Mouse (Mus musculus): ENCODE data around the gene Cobll1. TPM values are rescaled to one million over a fixed set of nuclear protein-coding genes. Genes with fewer than 3 reads are reported as not detected.

The Cobll1 gene
- total RNA-seq, 1 experiment, result 2.2 TPM

DNA sequence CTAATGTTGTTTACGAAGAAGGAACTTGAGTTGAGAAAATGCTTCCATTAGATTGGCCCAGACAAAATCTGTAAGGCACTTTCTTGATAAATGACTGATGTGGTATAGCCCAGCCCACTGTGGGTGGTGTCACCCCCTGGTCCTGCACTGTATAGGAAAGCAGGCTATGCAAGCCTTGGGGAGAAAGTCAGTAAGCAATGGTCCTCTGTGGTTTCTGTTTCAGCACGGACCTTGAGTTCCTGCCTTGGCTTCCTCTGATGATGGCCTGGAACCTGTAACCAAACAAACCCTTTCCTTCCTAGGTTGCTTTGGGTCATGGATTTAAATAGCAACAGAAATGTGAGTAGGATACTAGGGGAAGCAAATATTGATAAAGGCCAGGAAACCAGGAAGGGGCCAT, 148.2 kb downstream of the Cobll1 start:
- Histone ChIP-seq H3K27ac (ENCODE audit: insufficient read depth, low read depth, low read length, poor library complexity, severe bottlenecking) (no peak overlapping the region), H3K36me3 (ENCODE audit: control insufficient read depth, insufficient read depth, low read length, poor library complexity, severe bottlenecking) (no peaks in the 10 kb centered on the region), H3K4me1 (ENCODE audit: control insufficient read depth in 2 of 2, insufficient read depth in 2 of 2, low read length in 2 of 2, poor library complexity in 1 of 2) (no peaks in the 10 kb centered on the region), H3K4me3 (ENCODE audit: insufficient read depth in 1 of 2, low read depth in 1 of 2, low read length in 2 of 2, poor library complexity in 1 of 2, severe bottlenecking in 1 of 2) (no peak overlapping the region), H3K9ac (ENCODE audit: insufficient read depth, low read depth, low read length, poor library complexity, severe bottlenecking) (no peak overlapping the region), H3K9me3 (ENCODE audit: control insufficient read depth, insufficient read depth, low read depth, low read length) (no peaks in the 10 kb centered on the region)
- no peak for TF ChIP-seq CHD2 (IDR thresholded peaks at IDR 0.05; ENCODE audit: low read depth, low read length)
- no peak for TF ChIP-seq MAFK (IDR thresholded peaks at IDR 0.05; ENCODE audit: insufficient read depth, low read depth, low read length)
- no peak for TF ChIP-seq ZNF384 (IDR thresholded peaks at IDR 0.05; ENCODE audit: low read depth, low read length)
- no peak for TF ChIP-seq HCFC1 (IDR thresholded peaks at IDR 0.05; ENCODE audit: borderline replicate concordance, insufficient read depth, low read length)
- no peak for TF ChIP-seq ZC3H11A (IDR thresholded peaks at IDR 0.05; ENCODE audit: borderline replicate concordance, low read depth, low read length)
- in situ Hi-C loops (cut with MboI; ENCODE audit: low sequenced_read_pairs in 2 of 2, unreplicated experiment in 2 of 2), result no loop called here
- DNase-seq (ENCODE audit: low read depth, low spot score), result no peak

DNA sequence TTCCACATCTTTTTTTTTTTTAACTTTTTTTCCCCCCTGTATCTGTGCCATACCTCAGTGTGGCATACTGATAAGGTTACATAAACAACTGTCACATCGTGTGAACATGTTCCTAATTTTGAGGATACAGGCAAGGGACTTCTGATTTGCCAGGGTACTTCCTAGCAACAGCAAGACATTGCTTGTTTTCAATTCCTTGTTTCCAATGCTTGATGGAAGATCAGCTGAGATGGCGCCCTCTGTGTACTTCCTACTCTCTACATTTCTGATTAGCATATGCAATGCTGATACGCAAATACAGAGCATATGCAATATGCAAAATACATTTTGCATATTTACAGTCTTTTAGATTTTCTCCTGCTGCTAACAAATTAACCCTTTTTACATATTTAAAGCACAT, 152.0 kb downstream of the Cobll1 start:
- H3K9ac ChIP-seq (ENCODE audit: insufficient read depth, low read depth, low read length, poor library complexity, severe bottlenecking), result no peak overlapping the region
- no peak overlapping the region for H3K4me3 ChIP-seq (ENCODE audit: insufficient read depth in 1 of 2, low read depth in 1 of 2, low read length in 2 of 2, poor library complexity in 1 of 2, severe bottlenecking in 1 of 2)
- no peak for DNase-seq (ENCODE audit: low read depth, low spot score)
- TF ChIP-seq CHD2 (IDR thresholded peaks at IDR 0.05; ENCODE audit: low read depth, low read length) (no peak), ZNF384 (IDR thresholded peaks at IDR 0.05; ENCODE audit: low read depth, low read length) (no peak), MAFK (IDR thresholded peaks at IDR 0.05; ENCODE audit: insufficient read depth, low read depth, low read length) (no peak), ZC3H11A (IDR thresholded peaks at IDR 0.05; ENCODE audit: borderline replicate concordance, low read depth, low read length) (no peak), HCFC1 (IDR thresholded peaks at IDR 0.05; ENCODE audit: borderline replicate concordance, insufficient read depth, low read length) (no peak)
- in situ Hi-C loops (cut with MboI; ENCODE audit: low sequenced_read_pairs in 2 of 2, unreplicated experiment in 2 of 2), result no loop called here
- no peaks in the 10 kb centered on the region for H3K9me3 ChIP-seq (ENCODE audit: control insufficient read depth, insufficient read depth, low read depth, low read length)
- H3K27ac ChIP-seq (ENCODE audit: insufficient read depth, low read depth, low read length, poor library complexity, severe bottlenecking), result no peak overlapping the region
- H3K4me1 ChIP-seq (ENCODE audit: control insufficient read depth in 2 of 2, insufficient read depth in 2 of 2, low read length in 2 of 2, poor library complexity in 1 of 2), result no peaks in the 10 kb centered on the region
- no peaks in the 10 kb centered on the region for H3K36me3 ChIP-seq (ENCODE audit: control insufficient read depth, insufficient read depth, low read length, poor library complexity, severe bottlenecking)

DNA sequence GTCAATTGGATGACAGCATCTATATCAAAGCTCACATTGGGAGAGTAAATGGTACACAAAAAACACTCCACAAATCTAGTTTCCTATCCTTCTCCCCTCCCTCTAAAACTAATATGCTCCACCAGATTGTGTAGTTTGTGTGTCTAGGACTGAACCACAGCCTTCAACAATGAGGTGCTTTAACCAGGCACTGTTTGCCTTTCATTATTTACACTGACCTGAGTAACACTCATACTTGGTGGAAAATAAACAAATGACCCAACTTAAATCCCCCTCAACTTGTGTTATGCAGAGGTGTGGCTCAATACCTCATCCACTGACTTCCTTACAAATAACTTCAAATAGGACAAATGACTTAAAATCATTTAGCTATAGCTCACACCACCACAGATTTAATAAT, 155.8 kb downstream of the Cobll1 start:
- DNase-seq (ENCODE audit: low read depth, low spot score), result no peak
- Histone ChIP-seq H3K9me3 (ENCODE audit: control insufficient read depth, insufficient read depth, low read depth, low read length) (no peaks in the 10 kb centered on the region), H3K27ac (ENCODE audit: insufficient read depth, low read depth, low read length, poor library complexity, severe bottlenecking) (no peak overlapping the region), H3K36me3 (ENCODE audit: control insufficient read depth, insufficient read depth, low read length, poor library complexity, severe bottlenecking) (no peaks in the 10 kb centered on the region), H3K4me3 (ENCODE audit: insufficient read depth in 1 of 2, low read depth in 1 of 2, low read length in 2 of 2, poor library complexity in 1 of 2, severe bottlenecking in 1 of 2) (no peak overlapping the region), H3K4me1 (ENCODE audit: control insufficient read depth in 2 of 2, insufficient read depth in 2 of 2, low read length in 2 of 2, poor library complexity in 1 of 2) (no peaks in the 10 kb centered on the region), H3K9ac (ENCODE audit: insufficient read depth, low read depth, low read length, poor library complexity, severe bottlenecking) (no peak overlapping the region)
- TF ChIP-seq CHD2 (IDR thresholded peaks at IDR 0.05; ENCODE audit: low read depth, low read length) (no peak), ZNF384 (IDR thresholded peaks at IDR 0.05; ENCODE audit: low read depth, low read length) (no peak), ZC3H11A (IDR thresholded peaks at IDR 0.05; ENCODE audit: borderline replicate concordance, low read depth, low read length) (no peak), HCFC1 (IDR thresholded peaks at IDR 0.05; ENCODE audit: borderline replicate concordance, insufficient read depth, low read length) (no peak), MAFK (IDR thresholded peaks at IDR 0.05; ENCODE audit: insufficient read depth, low read depth, low read length) (no peak)
- in situ Hi-C loops (cut with MboI; ENCODE audit: low sequenced_read_pairs in 2 of 2, unreplicated experiment in 2 of 2), result no loop called here

- in situ Hi-C loops (cut with MboI; ENCODE audit: low sequenced_read_pairs in 2 of 2, unreplicated experiment in 2 of 2), result no loop called here
- no peaks in the 10 kb centered on the region for H3K4me1 ChIP-seq (ENCODE audit: control insufficient read depth in 2 of 2, insufficient read depth in 2 of 2, low read length in 2 of 2, poor library complexity in 1 of 2)
- H3K9me3 ChIP-seq (ENCODE audit: control insufficient read depth, insufficient read depth, low read depth, low read length), result no peaks in the 10 kb centered on the region
- no peak overlapping the region for H3K27ac ChIP-seq (ENCODE audit: insufficient read depth, low read depth, low read length, poor library complexity, severe bottlenecking)
- no peaks in the 10 kb centered on the region for H3K36me3 ChIP-seq (ENCODE audit: control insufficient read depth, insufficient read depth, low read length, poor library complexity, severe bottlenecking)
- no peak overlapping the region for H3K9ac ChIP-seq (ENCODE audit: insufficient read depth, low read depth, low read length, poor library complexity, severe bottlenecking)
- DNase-seq (ENCODE audit: low read depth, low spot score), result no peak
- no peak for TF ChIP-seq MAFK (IDR thresholded peaks at IDR 0.05; ENCODE audit: insufficient read depth, low read depth, low read length)
- TF ChIP-seq ZNF384 (IDR thresholded peaks at IDR 0.05; ENCODE audit: low read depth, low read length), result no peak
- TF ChIP-seq ZC3H11A (IDR thresholded peaks at IDR 0.05; ENCODE audit: borderline replicate concordance, low read depth, low read length), result no peak
- no peak for TF ChIP-seq HCFC1 (IDR thresholded peaks at IDR 0.05; ENCODE audit: borderline replicate concordance, insufficient read depth, low read length)
- no peak for TF ChIP-seq CHD2 (IDR thresholded peaks at IDR 0.05; ENCODE audit: low read depth, low read length)
- no peak overlapping the region for H3K4me3 ChIP-seq (ENCODE audit: insufficient read depth in 1 of 2, low read depth in 1 of 2, low read length in 2 of 2, poor library complexity in 1 of 2, severe bottlenecking in 1 of 2)
Observed at GRCm38 (mm10) chr2:65077544-65077943, 161.7 kb downstream of the Cobll1 start.

- Histone ChIP-seq H3K9ac (ENCODE audit: insufficient read depth, low read depth, low read length, poor library complexity, severe bottlenecking) (no peak overlapping the region), H3K36me3 (ENCODE audit: control insufficient read depth, insufficient read depth, low read length, poor library complexity, severe bottlenecking) (no peaks in the 10 kb centered on the region), H3K9me3 (ENCODE audit: control insufficient read depth, insufficient read depth, low read depth, low read length) (no peaks in the 10 kb centered on the region), H3K4me3 (ENCODE audit: insufficient read depth in 1 of 2, low read depth in 1 of 2, low read length in 2 of 2, poor library complexity in 1 of 2, severe bottlenecking in 1 of 2) (no peak overlapping the region), H3K27ac (ENCODE audit: insufficient read depth, low read depth, low read length, poor library complexity, severe bottlenecking) (no peak overlapping the region), H3K4me1 (ENCODE audit: control insufficient read depth in 2 of 2, insufficient read depth in 2 of 2, low read length in 2 of 2, poor library complexity in 1 of 2) (no peaks in the 10 kb centered on the region)
- in situ Hi-C loops (cut with MboI; ENCODE audit: low sequenced_read_pairs in 2 of 2, unreplicated experiment in 2 of 2), result no loop called here
- TF ChIP-seq CHD2 (IDR thresholded peaks at IDR 0.05; ENCODE audit: low read depth, low read length) (no peak), MAFK (IDR thresholded peaks at IDR 0.05; ENCODE audit: insufficient read depth, low read depth, low read length) (no peak), ZNF384 (IDR thresholded peaks at IDR 0.05; ENCODE audit: low read depth, low read length) (no peak), HCFC1 (IDR thresholded peaks at IDR 0.05; ENCODE audit: borderline replicate concordance, insufficient read depth, low read length) (no peak), ZC3H11A (IDR thresholded peaks at IDR 0.05; ENCODE audit: borderline replicate concordance, low read depth, low read length) (no peak)
- DNase-seq (ENCODE audit: low read depth, low spot score), result no peak
Observed at GRCm38 (mm10) chr2:65075840-65076239, 163.4 kb downstream of the Cobll1 start.

Measured in ES-E14 (cell line).